Mouse (Mus musculus) right cerebral cortex, adult 18-20 months (tissue): ENCODE results near the gene Strip1.

ENCODE experiments used
- DNase-seq: peaks from one replicate; pipeline ENCODE4 v3.0.0; 2022; ENCODE audit warnings: mixed read lengths

Gene Strip1

GRCm38 (mm10) chr3:107583893-107584292, 47.6 kb downstream of the Strip1 start:
- DNase-seq, result no peak

GRCm38 (mm10) chr3:107582875-107583767, 48.4 kb downstream of the Strip1 start:
- no peak for DNase-seq

- no peak for DNase-seq
These were observed 49.2 kb downstream of the Strip1 start for GRCm38 (mm10) chr3:107582130-107582874.

DNA sequence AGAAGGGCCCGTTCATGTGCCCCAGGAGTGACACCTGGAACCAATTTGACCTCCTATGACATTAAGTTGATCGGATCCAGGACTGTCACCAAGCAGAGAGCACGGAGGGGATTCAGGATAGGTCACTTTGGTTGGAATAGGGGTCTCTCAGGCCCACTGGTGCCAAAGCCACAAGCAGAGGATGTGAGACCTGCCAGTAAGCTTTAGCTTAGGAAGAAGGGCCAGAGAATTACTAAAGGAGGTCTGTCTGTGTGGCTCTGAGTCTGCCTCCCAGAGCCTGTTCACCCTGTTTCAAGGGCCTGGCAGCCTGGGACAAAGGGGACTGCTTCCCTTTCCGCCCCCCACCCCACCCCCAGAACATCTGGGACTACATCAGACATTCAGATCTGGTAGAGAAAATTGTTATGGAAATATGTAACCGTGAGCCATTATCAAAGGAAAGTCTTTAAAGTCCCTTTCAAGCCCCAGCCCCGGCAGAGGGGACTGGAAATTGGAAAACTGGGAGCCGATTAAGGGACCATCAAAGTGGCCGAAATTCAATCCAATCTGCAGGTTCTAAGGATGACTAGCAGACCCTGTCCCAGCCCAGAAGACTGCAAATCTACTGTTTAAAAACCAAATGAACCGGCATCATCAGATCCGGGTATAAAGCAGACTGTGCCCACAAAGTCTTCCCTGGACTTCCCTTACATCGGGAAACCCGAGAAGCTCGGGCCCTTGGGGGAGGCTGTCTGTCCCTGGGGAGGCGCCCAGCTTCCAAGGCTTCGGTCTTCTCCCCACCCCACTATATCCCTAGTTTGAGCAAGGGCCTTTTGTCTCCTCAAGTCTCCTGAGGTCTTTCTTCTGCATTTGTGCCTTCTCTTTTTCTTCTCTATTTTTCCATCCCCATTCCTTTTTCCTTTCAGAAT, 50.1 kb downstream of the Strip1 start:
- no peak for DNase-seq

DNA sequence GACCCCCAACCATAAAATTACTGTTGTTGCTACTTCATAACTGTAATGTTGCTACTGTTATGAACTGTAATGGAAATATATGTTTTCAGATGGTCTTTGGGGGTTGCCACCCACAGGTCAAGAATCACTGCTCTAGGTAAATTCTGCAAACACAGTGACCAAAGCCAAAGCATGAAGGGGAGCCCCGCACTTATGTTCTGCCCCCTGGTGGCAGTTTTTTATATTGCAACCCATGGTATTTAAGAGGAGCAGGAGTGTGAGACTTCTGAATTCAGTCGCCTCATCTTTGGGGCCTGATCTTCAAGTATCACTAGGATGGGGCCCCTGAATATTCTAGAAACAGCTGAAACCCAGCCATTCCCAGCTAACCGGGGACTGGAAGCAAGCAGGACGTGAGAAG, 52.0 kb downstream of the Strip1 start:
- DNase-seq, result peak; percentile 62

- DNase-seq, result no peak
These were observed 53.6 kb downstream of the Strip1 start for GRCm38 (mm10) chr3:107577810-107578390.

- no peak for DNase-seq
These were observed 54.7 kb downstream of the Strip1 start for GRCm38 (mm10) chr3:107576807-107577206.

DNA sequence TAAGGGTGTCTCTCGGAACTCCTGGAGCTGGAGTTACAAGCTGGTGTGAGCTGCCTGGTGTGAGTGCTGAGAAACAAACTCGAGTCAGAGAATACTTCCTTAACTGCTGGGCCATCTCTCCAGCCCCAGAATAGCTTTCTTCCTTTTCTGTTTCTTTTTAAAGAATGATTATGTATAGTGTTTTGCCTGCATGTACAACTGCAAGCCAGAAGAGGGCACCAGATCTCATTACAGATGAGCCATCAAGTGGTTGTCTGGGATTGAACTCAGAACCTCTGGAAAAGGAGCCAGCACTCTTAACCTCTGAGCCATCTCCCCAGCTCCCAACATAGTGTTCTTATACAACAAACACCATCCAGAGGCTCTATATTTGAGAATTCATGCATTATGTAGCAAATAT, 60.3 kb downstream of the Strip1 start:
- no peak for DNase-seq

- DNase-seq, result no peak
These were observed 62.8 kb downstream of the Strip1 start for GRCm38 (mm10) chr3:107568721-107569120.

DNA sequence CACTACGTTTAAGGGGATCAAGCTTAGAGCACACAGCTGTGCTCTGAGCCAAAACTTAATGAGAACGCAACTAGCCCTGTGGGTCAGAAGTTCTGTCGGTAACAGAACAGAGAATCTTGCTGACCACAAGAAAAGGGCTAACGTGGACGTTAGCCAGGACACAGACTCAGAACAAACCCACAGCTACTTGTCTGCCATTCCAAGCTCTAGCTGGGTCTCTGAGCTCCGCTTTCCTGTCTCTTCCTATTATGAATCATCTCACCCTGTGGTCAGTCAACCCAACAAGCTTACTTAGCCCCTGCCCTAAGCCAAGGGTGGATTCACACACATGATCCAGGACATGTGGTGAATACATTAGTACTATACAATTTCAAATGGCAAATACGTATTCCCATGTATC, 63.7 kb downstream of the Strip1 start:
- no peak for DNase-seq

- DNase-seq, result no peak
These were observed 66.2 kb downstream of the Strip1 start for GRCm38 (mm10) chr3:107565331-107565730.

DNA sequence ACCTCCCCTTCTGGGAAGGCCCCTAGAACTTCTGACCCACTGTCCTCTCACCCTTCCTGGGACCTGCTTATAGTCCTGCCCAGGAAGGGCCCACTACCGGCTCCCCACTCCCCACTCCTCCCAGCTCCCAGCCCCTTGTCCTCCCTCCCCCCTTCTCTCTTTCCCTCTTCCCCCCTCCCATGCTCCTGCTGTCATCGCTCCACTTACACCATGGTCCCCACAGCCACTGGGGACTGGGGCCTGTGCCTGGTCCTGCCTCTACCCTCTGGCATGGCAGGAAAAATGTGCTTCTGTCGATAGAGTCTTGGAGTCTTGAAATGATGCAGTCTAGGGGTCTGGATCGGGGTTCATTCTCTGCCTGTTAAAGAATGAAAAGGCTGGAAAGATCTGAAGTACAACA, 67.6 kb downstream of the Strip1 start:
- no peak for DNase-seq

GRCm38 (mm10) chr3:107562591-107562990, 68.9 kb downstream of the Strip1 start:
- DNase-seq, result no peak
